Mouse (Mus musculus) hindbrain, embryonic 15.5 days (tissue): ENCODE results near the gene Tnrc6b. TPM values are rescaled to one million over a fixed set of nuclear protein-coding genes. Genes with fewer than 3 reads are reported as not detected.

Experiments used
- ATAC-seq: fragments of 200-750 bp; cut with Nextera tagmentation; 2 replicates; pipeline ENCODE4 v1.8.0; 2017; ENCODE audit warnings: low read depth, moderate number of reproducible peaks, moderate TSS enrichment; ENCODE audit not compliant: low FRiP score
- H3K27ac ChIP-seq: fragments of 300-500 bp; sonication (generic); replicated peaks from 2 replicates; pipeline ENCODE4 v1.5.1; 2015; ENCODE audit warnings: mild to moderate bottlenecking, inconsistent platforms
- H3K27me3 ChIP-seq: fragments of 300-500 bp; sonication (generic); 2 replicates; pipeline ENCODE4 v1.6.1; 2015; ENCODE audit warnings: control low read depth, inconsistent platforms
- H3K36me3 ChIP-seq: fragments of 300-500 bp; sonication (generic); 2 replicates; pipeline ENCODE4 v1.6.1; 2015; ENCODE audit warnings: control low read depth, inconsistent platforms
- H3K4me1 ChIP-seq: fragments of 300-500 bp; sonication (generic); replicated peaks from 2 replicates; pipeline ENCODE4 v1.6.1; 2015; ENCODE audit warnings: control low read depth, inconsistent platforms
- H3K4me2 ChIP-seq: fragments of 300-500 bp; sonication (generic); 2 replicates; pipeline ENCODE4 v1.6.1; 2015; ENCODE audit warnings: moderate library complexity, mild to moderate bottlenecking, inconsistent platforms
- H3K4me3 ChIP-seq: fragments of 300-500 bp; sonication (generic); 2 replicates; pipeline ENCODE4 v1.5.1; 2015; ENCODE audit warnings: mild to moderate bottlenecking, inconsistent platforms
- H3K9ac ChIP-seq: fragments of 300-500 bp; sonication (generic); 2 replicates; pipeline ENCODE4 v1.6.1; 2015; ENCODE audit warnings: inconsistent platforms
- H3K9me3 ChIP-seq: fragments of 300-500 bp; sonication (generic); 2 replicates; pipeline ENCODE4 v1.6.1; 2016; ENCODE audit warnings: control low read depth, inconsistent platforms
- WGBS: fragments of 180-500 bp; shearing (Covaris S2); methylation state at CpG from one replicate; pipeline ENCODE4 v1.1.7; 2015; 5-methylcytosine and 5-hydroxymethylcytosine counted together
- polyA plus RNA-seq: library from polyadenylated mRNA; unstranded; fragments of >200 nt; fragmentation: Nextera tagmentation; extraction: Ambion mirVana; gene quantifications from 2 replicates; pipeline ENCODE4 v1.2.1, GENCODE M21; 2015

The Tnrc6b gene
- polyA plus RNA-seq, 1 experiment from 2014 or later, result 31.7 TPM

- no peaks in the 10 kb centered on the region for H3K36me3 ChIP-seq
- no peak overlapping the region for H3K9ac ChIP-seq
- H3K27ac ChIP-seq, result no peak overlapping the region
- no peaks in the 10 kb centered on the region for H3K27me3 ChIP-seq
- H3K9me3 ChIP-seq, result no peaks in the 10 kb centered on the region
- H3K4me3 ChIP-seq, result no peak overlapping the region
- 90% methylated on average over 3 of the region's 3 CpGs for WGBS
- H3K4me2 ChIP-seq, result no peak overlapping the region
- no peaks in the 10 kb centered on the region for H3K4me1 ChIP-seq
- ATAC-seq, result no peak
Observed at GRCm38 (mm10) chr15:80744667-80745422, 33.7 kb downstream of the Tnrc6b start.

DNA sequence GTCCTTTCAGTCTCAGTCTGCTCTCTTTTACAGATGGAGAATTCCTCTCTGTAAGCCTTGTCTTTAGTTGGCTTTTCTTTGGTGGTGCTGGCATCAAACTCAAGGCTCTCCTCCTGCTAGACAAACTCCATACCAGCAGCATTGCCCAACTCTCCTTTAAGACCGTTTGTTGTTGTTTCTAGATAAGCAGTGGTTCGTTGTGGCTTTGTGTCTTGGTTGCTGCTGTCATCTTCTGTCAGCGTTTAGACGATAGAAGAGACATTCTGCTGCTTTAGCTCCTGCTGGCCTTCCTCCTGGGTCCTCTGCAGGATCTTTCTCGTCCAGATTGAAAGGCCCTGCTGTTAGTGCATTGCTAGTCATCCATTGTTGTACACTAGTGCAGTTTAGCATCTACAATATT is 37.9 kb downstream of the Tnrc6b start:
- WGBS, result 69% methylated on average over 5 of the region's 5 CpGs
- Histone ChIP-seq H3K4me2 (no peak overlapping the region), H3K4me3 (no peak overlapping the region), H3K4me1 (no peaks in the 10 kb centered on the region), H3K36me3 (no peaks in the 10 kb centered on the region), H3K27me3 (no peaks in the 10 kb centered on the region), H3K9me3 (no peaks in the 10 kb centered on the region), H3K27ac (no peak overlapping the region), H3K9ac (no peak overlapping the region)
- ATAC-seq, result no peak

DNA sequence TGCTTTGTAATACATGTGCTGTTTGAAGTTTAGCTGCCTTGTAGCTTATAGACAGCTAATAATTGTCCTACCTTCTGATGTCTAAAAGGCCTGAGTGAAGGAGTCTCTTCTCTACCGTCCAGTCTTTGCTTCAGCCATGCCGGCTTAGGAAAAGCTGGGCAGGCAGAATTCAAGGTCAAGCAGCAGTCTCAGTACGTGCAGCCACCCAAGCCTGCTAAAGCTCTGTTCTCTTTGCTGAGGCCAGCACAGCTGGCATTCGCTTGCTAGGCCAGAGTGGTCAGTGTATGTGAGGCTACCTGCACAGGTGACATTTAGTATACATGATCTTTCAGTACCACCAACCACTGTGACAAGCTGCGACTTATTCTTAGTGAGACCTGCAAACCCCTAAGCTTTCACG is 42.2 kb downstream of the Tnrc6b start:
- Histone ChIP-seq H3K27ac (0 out of 2 replicates have a peak overlapping the region, but pooled peaks have one; percentile 27), H3K9me3 (no peaks in the 10 kb centered on the region), H3K27me3 (no peaks in the 10 kb centered on the region), H3K9ac (no peak overlapping the region), H3K36me3 (no peaks in the 10 kb centered on the region), H3K4me3 (no peak overlapping the region), H3K4me1 (no peaks in the 10 kb centered on the region), H3K4me2 (no peak overlapping the region)
- 71% methylated on average over 6 of the region's 6 CpGs for WGBS
- ATAC-seq, result no peak

DNA sequence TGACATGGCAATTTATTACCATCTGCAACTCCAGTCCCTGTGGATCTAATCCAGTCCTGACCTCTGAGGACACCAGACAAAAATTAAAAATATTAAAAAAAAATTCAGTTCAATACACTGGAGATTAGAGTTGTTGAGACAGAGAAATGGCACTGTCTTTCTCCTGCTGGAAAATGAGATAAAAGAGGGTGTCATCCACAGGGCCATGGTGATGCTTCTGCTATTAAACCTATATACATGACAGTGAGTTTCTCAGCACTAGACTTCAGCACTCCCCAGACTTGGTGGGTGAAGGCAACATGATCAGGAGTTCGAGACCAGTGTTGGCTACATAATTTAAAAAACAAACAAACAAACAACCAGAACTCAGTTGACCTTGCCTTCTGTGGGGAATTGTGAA is 43.0 kb downstream of the Tnrc6b start:
- no peaks in the 10 kb centered on the region for H3K36me3 ChIP-seq
- no peak for ATAC-seq
- no peaks in the 10 kb centered on the region for H3K27me3 ChIP-seq
- no peak overlapping the region for H3K4me3 ChIP-seq
- no peak overlapping the region for H3K4me2 ChIP-seq
- H3K9me3 ChIP-seq, result no peaks in the 10 kb centered on the region
- H3K27ac ChIP-seq, result no peak overlapping the region
- H3K4me1 ChIP-seq, result no peaks in the 10 kb centered on the region
- no peak overlapping the region for H3K9ac ChIP-seq
- WGBS, result 91% methylated on average over 1 of the region's 1 CpGs

DNA sequence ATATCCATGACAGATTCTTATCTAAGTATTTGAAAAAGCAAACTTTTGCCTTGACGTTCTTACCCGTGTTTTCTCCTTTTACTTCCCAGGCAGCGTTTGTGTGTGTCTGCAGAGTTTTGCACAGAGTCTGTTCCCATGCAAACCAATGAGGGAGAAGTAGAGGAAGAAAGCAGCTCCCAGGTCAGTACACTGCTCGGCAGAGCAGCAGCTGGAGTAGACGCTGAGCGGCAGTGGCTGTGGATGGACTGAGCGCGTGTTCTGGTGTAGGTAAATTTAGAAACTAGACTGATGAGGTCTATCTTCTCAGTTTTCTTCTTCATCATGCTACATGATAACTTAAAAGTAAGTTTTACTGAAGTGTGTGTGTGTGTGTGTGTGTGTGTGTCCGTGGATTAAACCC is 48.3 kb downstream of the Tnrc6b start:
- WGBS, result 94% methylated on average over 9 of the region's 9 CpGs
- Histone ChIP-seq H3K36me3 (no peaks in the 10 kb centered on the region), H3K4me1 (no peaks in the 10 kb centered on the region), H3K9me3 (no peaks in the 10 kb centered on the region), H3K27me3 (no peaks in the 10 kb centered on the region), H3K4me2 (no peak overlapping the region), H3K27ac (no peak overlapping the region), H3K9ac (no peak overlapping the region), H3K4me3 (no peak overlapping the region)
- no peak for ATAC-seq

DNA sequence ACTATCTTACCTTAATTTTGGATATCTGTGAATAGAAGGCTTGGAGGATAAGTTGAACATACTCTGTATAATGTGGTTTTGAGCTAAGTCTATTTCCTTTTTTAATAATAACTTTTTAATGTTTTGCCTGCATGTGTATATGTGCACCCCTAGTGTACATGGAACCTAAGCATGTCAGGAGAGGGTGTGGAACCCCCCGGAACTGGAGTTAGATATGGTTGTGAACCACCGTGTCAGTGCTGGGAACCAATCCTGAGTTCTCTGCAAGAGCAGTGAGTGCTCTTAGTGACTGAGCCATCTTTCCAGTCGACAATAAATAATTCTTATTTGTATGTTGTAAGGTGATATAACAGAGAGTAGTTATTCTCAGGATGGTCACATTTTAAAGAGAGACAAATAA is 49.4 kb downstream of the Tnrc6b start:
- no peak overlapping the region for H3K9ac ChIP-seq
- H3K9me3 ChIP-seq, result no peaks in the 10 kb centered on the region
- ATAC-seq, result no peak
- H3K4me1 ChIP-seq, result no peaks in the 10 kb centered on the region
- no peaks in the 10 kb centered on the region for H3K27me3 ChIP-seq
- no peak overlapping the region for H3K27ac ChIP-seq
- 93% methylated on average over 3 of the region's 3 CpGs for WGBS
- H3K4me2 ChIP-seq, result no peak overlapping the region
- no peak overlapping the region for H3K4me3 ChIP-seq
- no peaks in the 10 kb centered on the region for H3K36me3 ChIP-seq

DNA sequence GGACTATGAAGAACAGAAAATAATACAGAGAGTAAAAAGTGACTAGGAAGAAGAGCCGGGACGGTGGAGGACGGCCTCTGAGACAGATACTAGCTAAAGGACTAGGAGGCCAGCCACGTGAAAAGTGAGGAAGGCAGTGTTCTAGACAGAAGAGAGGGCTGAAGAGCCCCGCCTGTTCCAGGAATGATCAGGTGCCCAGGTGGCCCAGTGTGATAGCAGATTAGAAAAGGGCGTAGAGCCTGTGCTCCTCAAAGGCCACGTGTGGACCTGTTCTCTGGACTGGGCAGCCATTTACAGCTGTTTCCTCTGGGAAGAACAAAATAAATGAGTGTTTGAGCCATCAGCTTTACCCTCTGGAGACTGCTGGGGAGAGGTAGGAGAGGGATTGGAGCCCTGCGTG is 49.8 kb downstream of the Tnrc6b start:
- Histone ChIP-seq H3K36me3 (no peaks in the 10 kb centered on the region), H3K4me2 (no peak overlapping the region)
- WGBS, result 77% methylated on average over 8 of the region's 8 CpGs

GRCm38 (mm10) chr15:80762621-80763020 is 51.5 kb downstream of the Tnrc6b start:
- Histone ChIP-seq H3K27ac (no peak overlapping the region), H3K36me3 (no peaks in the 10 kb centered on the region), H3K4me2 (no peak overlapping the region), H3K4me3 (no peak overlapping the region), H3K4me1 (no peaks in the 10 kb centered on the region), H3K9ac (no peak overlapping the region), H3K27me3 (no peaks in the 10 kb centered on the region), H3K9me3 (no peaks in the 10 kb centered on the region)
- ATAC-seq, result no peak
- WGBS, result 88% methylated on average over 4 of the region's 4 CpGs

More for the DNA sequence above, 49.8 kb downstream of the Tnrc6b start:
- Histone ChIP-seq H3K4me3 (no peak overlapping the region), H3K9ac (no peak overlapping the region), H3K4me1 (no peaks in the 10 kb centered on the region), H3K27me3 (no peaks in the 10 kb centered on the region), H3K27ac (no peak overlapping the region), H3K9me3 (no peaks in the 10 kb centered on the region)
- ATAC-seq, result no peak

DNA sequence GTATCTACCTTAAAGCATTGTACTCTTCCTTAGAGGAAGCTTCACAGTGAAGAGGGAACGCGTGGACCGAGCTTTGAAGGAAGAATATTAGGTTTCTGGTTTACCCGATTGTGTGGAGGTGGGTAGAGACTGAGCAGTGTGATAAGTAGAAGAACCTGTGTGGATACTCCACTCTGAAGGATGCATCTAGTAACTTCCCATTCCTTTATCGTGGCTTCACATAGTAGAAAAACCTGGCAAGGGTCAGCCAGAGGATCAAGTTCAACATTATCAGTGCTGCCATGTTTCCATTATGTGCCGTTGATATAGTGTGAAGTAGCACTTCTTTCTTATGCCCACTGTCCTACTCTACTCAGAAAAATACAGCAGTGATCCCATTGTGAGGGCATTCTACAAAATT is 53.6 kb downstream of the Tnrc6b start:
- no peaks in the 10 kb centered on the region for H3K27me3 ChIP-seq
- H3K27ac ChIP-seq, result no peak overlapping the region
- no peaks in the 10 kb centered on the region for H3K9me3 ChIP-seq
- WGBS, result 93% methylated on average over 6 of the region's 6 CpGs
- ATAC-seq, result no peak
- H3K36me3 ChIP-seq, result no peaks in the 10 kb centered on the region
- no peak overlapping the region for H3K9ac ChIP-seq
- H3K4me3 ChIP-seq, result no peak overlapping the region
- no peak overlapping the region for H3K4me2 ChIP-seq
- no peaks in the 10 kb centered on the region for H3K4me1 ChIP-seq

DNA sequence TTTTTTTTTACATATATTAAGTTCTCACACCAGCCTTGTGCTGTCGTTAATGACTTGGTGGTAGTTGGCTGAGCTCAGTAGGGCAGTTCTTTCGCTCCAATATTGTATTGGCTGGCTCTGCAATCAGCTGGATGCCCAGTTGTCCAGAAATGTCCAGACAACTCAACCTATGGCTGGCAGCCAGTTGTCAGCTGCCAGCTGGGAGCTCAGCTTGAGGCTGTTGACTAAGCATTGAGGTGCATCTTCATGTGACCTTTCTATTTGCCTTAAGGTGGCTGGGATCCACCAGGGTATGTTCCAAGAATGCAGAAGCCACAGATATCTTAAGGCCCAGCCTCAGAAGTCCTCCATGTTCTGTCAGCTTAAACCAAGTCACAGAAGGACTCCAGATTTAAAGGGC is 54.3 kb downstream of the Tnrc6b start:
- no peaks in the 10 kb centered on the region for H3K27me3 ChIP-seq
- no peaks in the 10 kb centered on the region for H3K36me3 ChIP-seq
- H3K9ac ChIP-seq, result no peak overlapping the region
- WGBS, result 67% methylated on average over 2 of the region's 2 CpGs
- no peaks in the 10 kb centered on the region for H3K9me3 ChIP-seq
- H3K4me3 ChIP-seq, result no peak overlapping the region
- no peak for ATAC-seq
- H3K27ac ChIP-seq, result no peak overlapping the region
- no peaks in the 10 kb centered on the region for H3K4me1 ChIP-seq
- no peak overlapping the region for H3K4me2 ChIP-seq

- no peak for ATAC-seq
- WGBS, result 79% methylated on average over 3 of the region's 3 CpGs
- no peaks in the 10 kb centered on the region for H3K36me3 ChIP-seq
- no peak overlapping the region for H3K4me2 ChIP-seq
- no peaks in the 10 kb centered on the region for H3K9me3 ChIP-seq
- H3K4me3 ChIP-seq, result no peak overlapping the region
- no peak overlapping the region for H3K27ac ChIP-seq
- H3K4me1 ChIP-seq, result no peaks in the 10 kb centered on the region
- H3K9ac ChIP-seq, result no peak overlapping the region
- no peaks in the 10 kb centered on the region for H3K27me3 ChIP-seq
Observed at GRCm38 (mm10) chr15:80768216-80768615, 57.1 kb downstream of the Tnrc6b start.

DNA sequence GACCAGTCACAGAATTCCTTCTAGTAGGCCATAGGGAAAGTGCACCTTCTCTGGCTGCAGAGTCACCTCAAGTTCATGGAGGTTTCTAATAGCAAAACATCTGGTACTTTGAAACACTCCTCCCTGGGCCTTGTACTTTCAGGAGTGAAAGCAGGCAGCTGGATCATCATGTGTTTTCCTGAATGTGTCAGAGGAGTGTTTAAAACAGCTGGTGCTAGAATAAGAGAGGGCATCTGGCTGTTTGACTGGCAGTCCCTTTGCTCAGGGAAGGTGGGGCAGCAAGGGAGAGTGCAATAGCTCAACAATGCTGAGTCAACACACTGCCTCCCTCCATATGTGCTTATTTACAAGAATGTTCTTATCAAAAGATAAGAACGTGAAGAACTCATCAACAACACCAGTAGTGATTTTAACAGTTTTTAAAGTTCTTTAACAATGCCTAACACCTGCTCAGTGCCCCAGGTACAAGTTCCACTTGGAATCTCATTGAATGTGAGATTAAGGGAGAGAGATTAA is 60.9 kb downstream of the Tnrc6b start:
- ATAC-seq, result no peak
- Histone ChIP-seq H3K36me3 (no peaks in the 10 kb centered on the region), H3K27me3 (no peaks in the 10 kb centered on the region), H3K4me3 (no peak overlapping the region), H3K9ac (no peak overlapping the region), H3K4me2 (no peak overlapping the region), H3K4me1 (no peaks in the 10 kb centered on the region), H3K27ac (no peak overlapping the region), H3K9me3 (no peaks in the 10 kb centered on the region)
- 54% methylated on average over 1 of the region's 1 CpGs for WGBS

DNA sequence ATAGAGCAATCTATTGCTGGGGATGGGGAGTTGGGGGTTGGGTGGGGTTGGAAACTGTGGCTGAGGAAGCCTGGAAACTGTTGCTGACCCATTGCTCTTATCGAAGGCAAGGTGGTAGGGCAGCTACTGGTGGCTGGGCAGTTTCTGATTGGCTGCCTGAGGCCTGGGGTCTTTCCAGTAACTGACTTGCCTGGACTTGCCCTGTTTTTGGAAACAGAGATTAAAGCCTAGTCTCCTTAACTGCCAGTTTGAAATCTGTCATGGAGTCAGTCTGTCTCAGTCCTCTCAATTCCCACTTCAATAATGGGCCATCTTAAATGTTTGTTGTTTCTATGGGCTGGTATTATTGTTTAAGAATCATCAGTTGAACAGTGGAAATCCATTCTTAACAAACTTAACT is 63.6 kb downstream of the Tnrc6b start:
- Histone ChIP-seq H3K4me3 (no peak overlapping the region), H3K4me2 (no peak overlapping the region), H3K36me3 (no peaks in the 10 kb centered on the region), H3K9ac (no peak overlapping the region), H3K4me1 (no peaks in the 10 kb centered on the region), H3K27me3 (no peaks in the 10 kb centered on the region), H3K27ac (no peak overlapping the region), H3K9me3 (no peaks in the 10 kb centered on the region)
- 100% methylated on average over 1 of the region's 1 CpGs for WGBS
- no peak for ATAC-seq
